Mouse (Mus musculus) heart, adult 11 months (tissue): ENCODE measurements at regions not wholly inside any gene's neighbourhood (a gene's known extent, or its start where the extent isn't known, plus 50 kb on each side); places are given as distances from the start of the nearest gene placed in this dataset.

ENCODE experiments used
- DNase-seq: peaks from one replicate; pipeline ENCODE4 v3.0.0; 2022

GRCm38 (mm10) chr3:19747361-19747760 lies 118.9 kb upstream of the 1700064H15Rik start:
- DNase-seq = no peak

- DNase-seq = no peak
These were observed 123.5 kb upstream of the 1700064H15Rik start for GRCm38 (mm10) chr3:19751946-19752345.

- DNase-seq = no peak
These were observed 125.5 kb upstream of the 1700064H15Rik start for GRCm38 (mm10) chr3:19754011-19754410.

GRCm38 (mm10) chr3:19754636-19755035 lies 126.2 kb upstream of the 1700064H15Rik start:
- no peak for DNase-seq

- DNase-seq = no peak
These were observed 126.7 kb upstream of the 1700064H15Rik start for GRCm38 (mm10) chr3:19755136-19755535.

GRCm38 (mm10) chr3:19798543-19799106 lies 158.2 kb upstream of the Cp start:
- no peak for DNase-seq

GRCm38 (mm10) chr3:19810034-19810433 lies 146.8 kb upstream of the Cp start:
- no peak for DNase-seq

- no peak for DNase-seq
These were observed 131.9 kb upstream of the Cp start for GRCm38 (mm10) chr3:19824904-19825303.

- no peak for DNase-seq
These were observed 128.2 kb upstream of the Cp start for GRCm38 (mm10) chr3:19828518-19829246.

- DNase-seq = no peak
These were observed 127.1 kb upstream of the Cp start for GRCm38 (mm10) chr3:19829752-19830151.

GRCm38 (mm10) chr3:19848031-19848735 lies 108.7 kb upstream of the Cp start:
- no peak for DNase-seq

GRCm38 (mm10) chr3:19848736-19849269 lies 108.1 kb upstream of the Cp start:
- DNase-seq = no peak

GRCm38 (mm10) chr3:19882623-19883022 lies 74.2 kb upstream of the Cp start:
- no peak for DNase-seq

- no peak for DNase-seq
These were observed 68.4 kb upstream of the Cp start for GRCm38 (mm10) chr3:19888405-19888804.

- DNase-seq = no peak
These were observed 62.6 kb upstream of the Cp start for GRCm38 (mm10) chr3:19894258-19894629.

- peak; percentile 100 for DNase-seq
These were observed 62.0 kb upstream of the Cp start for GRCm38 (mm10) chr3:19894630-19895578.

- peak; percentile 60 for DNase-seq
These were observed 61.1 kb upstream of the Cp start for GRCm38 (mm10) chr3:19895755-19896154.

- DNase-seq = no peak
These were observed 59.7 kb upstream of the Cp start for GRCm38 (mm10) chr3:19897140-19897539.

- DNase-seq = no peak
These were observed 54.6 kb upstream of the Cp start for GRCm38 (mm10) chr3:19902226-19902625.

- DNase-seq = peak; percentile 88
These were observed 52.2 kb upstream of the Cp start for GRCm38 (mm10) chr3:19904446-19905275.
